Mouse (Mus musculus) spleen, postnatal 36 days (tissue): ENCODE results near the gene Trappc12.

Source experiments
- DNase-seq, 2 experiments: peaks; one replicate each; pipeline ENCODE4 v3.0.0; 2022; ENCODE audit warnings: low spot score in 2 of 2, mixed read lengths in 1 of 2

Trappc12 gene

DNA sequence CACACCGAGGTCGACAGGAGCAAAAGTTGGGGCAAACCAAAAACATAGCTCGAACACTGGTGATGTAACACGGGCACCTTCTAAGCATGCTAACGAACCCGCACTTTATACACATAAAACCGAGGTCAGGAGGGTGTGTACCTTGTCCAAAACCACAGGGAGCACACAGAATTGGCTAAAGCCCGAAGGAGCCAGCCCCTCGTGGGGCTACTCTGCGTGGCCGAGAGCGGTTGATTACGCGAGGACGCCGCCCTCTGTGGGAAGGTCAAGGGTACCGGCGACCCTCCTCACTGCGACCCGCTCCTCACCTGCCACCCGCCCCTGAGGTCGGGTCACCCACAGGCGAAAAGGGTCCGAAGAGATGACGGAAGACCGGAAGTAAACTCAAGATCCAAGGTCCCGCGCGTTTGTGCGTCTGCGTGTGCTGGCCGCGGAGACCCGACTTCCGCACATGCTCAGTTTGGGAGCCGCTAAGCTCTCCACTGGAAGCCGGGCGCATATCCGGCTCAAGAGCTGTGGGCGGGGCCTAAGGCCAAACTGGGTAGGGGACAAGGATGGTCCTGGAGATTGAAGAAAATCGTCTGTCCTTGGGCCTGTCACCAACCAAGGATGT is at the start of gene Trappc12:
TSS of gene Trappc12 (minus strand) at position 452 of the 613 bp plus-strand sequence.
- peak; percentile 86 to 92 for DNase-seq

GRCm38 (mm10) chr12:28799798-28800411 is 49.6 kb upstream of the Trappc12 start:
- no peak for DNase-seq

DNA sequence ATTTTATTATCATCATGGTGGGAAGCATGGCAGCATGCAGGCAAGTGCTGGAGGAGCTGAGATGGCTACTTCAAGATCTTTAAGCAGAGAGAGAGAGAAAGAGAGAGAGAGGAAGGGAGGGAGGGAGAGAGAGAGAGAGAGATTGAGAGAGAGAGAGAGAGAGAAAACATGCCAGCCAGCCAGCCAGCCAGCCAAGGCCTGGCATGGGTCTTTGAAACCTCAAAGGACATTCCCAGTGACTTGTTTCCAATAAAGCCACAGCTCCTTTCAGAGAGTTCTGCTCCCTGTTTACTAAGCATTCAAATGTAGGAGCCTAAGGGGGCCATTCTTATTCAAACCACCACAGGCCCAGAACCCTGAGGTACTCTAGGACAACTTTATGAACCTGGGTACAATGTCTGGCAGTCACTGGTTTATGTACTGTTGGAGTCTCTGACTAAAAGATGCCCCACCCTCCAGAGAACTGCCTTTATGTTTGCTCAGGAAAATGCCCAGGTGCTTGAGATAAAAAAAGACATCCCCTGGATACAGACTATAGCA is 46.7 kb upstream of the Trappc12 start:
- DNase-seq: no peak

DNA sequence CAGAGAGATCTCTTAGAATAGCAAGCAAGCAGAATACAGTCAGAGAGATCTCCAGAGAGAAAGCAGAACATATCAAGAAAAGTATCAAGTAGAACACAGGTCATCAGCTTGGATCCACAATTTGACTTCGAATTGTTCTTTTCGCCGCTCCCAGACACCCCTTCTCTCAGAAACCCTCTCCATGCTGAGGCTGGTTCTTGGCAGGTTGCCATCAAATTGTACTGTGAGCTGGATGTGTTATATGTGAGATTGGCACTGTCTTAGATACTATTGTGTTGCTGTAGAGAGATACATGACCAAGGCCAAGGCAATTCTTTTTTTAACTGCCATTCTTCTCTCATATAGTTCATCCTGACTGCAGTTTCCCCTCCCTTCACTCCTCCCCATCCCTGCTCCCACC is 44.8 kb upstream of the Trappc12 start:
- no peak for DNase-seq

GRCm38 (mm10) chr12:28793715-28794114 is 43.4 kb upstream of the Trappc12 start:
- no peak for DNase-seq

- DNase-seq: no peak
These were observed 42.3 kb upstream of the Trappc12 start for GRCm38 (mm10) chr12:28792613-28793012.

DNA sequence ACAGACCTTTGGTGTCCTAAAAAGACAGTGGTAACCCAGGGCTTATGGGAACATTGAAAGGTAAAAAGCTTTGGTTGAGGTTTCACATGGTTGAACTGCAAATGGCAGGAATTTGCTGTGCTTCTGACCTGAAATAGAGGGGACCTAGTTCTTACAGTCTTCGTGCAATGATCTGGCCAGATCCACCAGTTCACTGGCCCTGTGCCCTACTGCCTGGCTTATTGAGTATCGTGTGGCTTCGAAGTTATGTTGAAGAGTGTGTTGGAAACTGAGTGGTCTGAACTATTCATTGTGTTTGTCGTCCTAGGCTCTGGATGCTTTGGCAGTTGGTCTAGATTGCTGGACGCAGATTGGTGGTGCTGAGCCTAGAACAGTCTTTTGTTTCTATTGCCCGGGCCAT is 36.0 kb upstream of the Trappc12 start:
- DNase-seq: no peak

- no peak for DNase-seq
These were observed 35.0 kb upstream of the Trappc12 start for GRCm38 (mm10) chr12:28785299-28785698.

GRCm38 (mm10) chr12:28784864-28785263 is 34.6 kb upstream of the Trappc12 start:
- DNase-seq: no peak

- no peak for DNase-seq
These were observed 34.1 kb upstream of the Trappc12 start for GRCm38 (mm10) chr12:28784355-28784754.

GRCm38 (mm10) chr12:28782637-28783036 is 32.4 kb upstream of the Trappc12 start:
- no peak for DNase-seq

GRCm38 (mm10) chr12:28780180-28780579 is 29.9 kb upstream of the Trappc12 start:
- no peak for DNase-seq

GRCm38 (mm10) chr12:28775627-28776026 is 25.4 kb upstream of the Trappc12 start:
- DNase-seq: no peak

- no peak for DNase-seq
These were observed 24.8 kb upstream of the Trappc12 start for GRCm38 (mm10) chr12:28775120-28775519.

DNA sequence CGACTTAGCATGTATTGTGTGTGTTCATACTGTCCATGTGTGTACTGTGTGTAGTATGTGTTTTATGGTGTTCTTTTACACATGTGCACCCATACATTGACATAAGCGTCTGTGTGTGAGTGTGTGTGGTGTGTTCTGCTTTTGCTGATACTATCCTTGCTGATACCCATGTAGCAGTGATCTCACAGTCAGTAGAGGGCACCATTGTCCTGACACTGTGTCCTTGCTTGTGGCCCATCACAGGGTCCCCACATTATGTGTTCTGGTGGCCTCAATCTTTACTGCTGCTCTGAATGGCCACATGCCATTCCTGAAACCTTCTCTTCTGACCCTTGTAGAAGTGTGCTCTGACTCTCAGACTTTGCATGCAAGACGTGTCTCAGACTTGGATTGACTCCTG is 23.5 kb upstream of the Trappc12 start:
- no peak for DNase-seq

- DNase-seq: no peak
These were observed 19.7 kb upstream of the Trappc12 start for GRCm38 (mm10) chr12:28769953-28770352.

GRCm38 (mm10) chr12:28756019-28756418 is 5.7 kb upstream of the Trappc12 start:
- no peak for DNase-seq

- DNase-seq: peak; percentile 90 to 94
These were observed 1.4 kb upstream of the Trappc12 start, which contains the start of gene Eipr1 for GRCm38 (mm10) chr12:28751508-28752263. Gene Eipr1, plus strand, starts transcription at chr12:28751803.

GRCm38 (mm10) chr12:28750876-28751275 is 604 bp upstream of the Trappc12 start:
- no peak for DNase-seq

GRCm38 (mm10) chr12:28743328-28743727 is 6.9 kb downstream of the Trappc12 start:
- DNase-seq: no peak

- no peak for DNase-seq
These were observed 15.0 kb downstream of the Trappc12 start for GRCm38 (mm10) chr12:28735293-28735692.

GRCm38 (mm10) chr12:28734271-28734670 is 16.0 kb downstream of the Trappc12 start:
- no peak for DNase-seq
